Mouse (Mus musculus) stomach, postnatal 0 days (tissue): ENCODE results near the gene Nipsnap1.

Experiments used
- CTCF ChIP-seq: IDR thresholded peaks from 2 replicates; pipeline ENCODE4 v1.5.1; 2016; ENCODE audit warnings: antibody characterized with exemption, low read depth, mild to moderate bottlenecking, moderate library complexity
- EP300 ChIP-seq: optimal IDR thresholded peaks from 2 replicates; pipeline ENCODE3; 2016; ENCODE audit warnings: antibody characterized with exemption

DNA sequence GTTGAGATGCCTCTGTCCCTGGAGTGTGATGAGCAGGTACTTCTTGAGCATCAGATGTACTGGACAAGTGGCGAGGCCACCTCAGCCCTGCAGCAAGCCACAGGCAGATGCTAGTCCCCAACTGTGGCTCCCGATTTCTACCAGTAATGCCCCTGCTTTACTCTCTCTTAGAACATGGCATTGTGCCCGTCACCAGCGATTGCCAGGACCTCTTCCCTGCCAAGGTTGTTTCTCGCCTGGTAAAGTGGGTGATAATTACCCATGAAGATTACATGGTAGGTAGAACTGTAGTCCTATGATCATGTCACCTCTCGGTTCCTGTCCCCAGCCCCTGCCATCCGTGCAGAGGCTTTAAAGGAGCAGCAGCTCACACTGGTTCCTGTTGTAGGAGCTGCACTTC is 48.0 kb downstream of the Nipsnap1 start:
- TF ChIP-seq CTCF = no peak
- TF ChIP-seq EP300 = no peak
